Mouse (Mus musculus) limb, embryonic 12.5 days (tissue): ENCODE results near the gene Dnah8. TPM values are rescaled to one million over a fixed set of nuclear protein-coding genes. Genes with fewer than 3 reads are reported as not detected.

Experiments
- ATAC-seq: fragments of 200-750 bp; cut with Nextera tagmentation; 2 replicates; pipeline ENCODE4 v1.8.0; 2017; ENCODE audit warnings: low read depth, moderate TSS enrichment; ENCODE audit not compliant: insufficient number of reproducible peaks, insufficient read depth, low FRiP score, low TSS enrichment
- H3K27ac ChIP-seq: fragments of 300-500 bp; sonication (generic); 2 replicates; pipeline ENCODE4 v1.5.1; 2016; ENCODE audit warnings: mild to moderate bottlenecking, moderate library complexity
- H3K27me3 ChIP-seq: fragments of 300-500 bp; sonication (generic); 2 replicates; pipeline ENCODE4 v1.6.1; 2016; ENCODE audit warnings: mild to moderate bottlenecking, moderate library complexity
- H3K36me3 ChIP-seq: fragments of 300-500 bp; sonication (generic); 2 replicates; pipeline ENCODE4 v1.6.1; 2016; ENCODE audit warnings: mild to moderate bottlenecking, moderate library complexity
- H3K4me1 ChIP-seq: fragments of 300-500 bp; sonication (generic); replicated peaks from 2 replicates; pipeline ENCODE4 v1.6.1; 2016
- H3K4me2 ChIP-seq: fragments of 300-500 bp; sonication (generic); 2 replicates; pipeline ENCODE4 v1.6.1; 2016; ENCODE audit warnings: mild to moderate bottlenecking, moderate library complexity
- H3K4me3 ChIP-seq: fragments of 300-500 bp; sonication (generic); replicated peaks from 2 replicates; pipeline ENCODE4 v1.5.1; 2016; ENCODE audit warnings: mild to moderate bottlenecking
- H3K9ac ChIP-seq: fragments of 300-500 bp; sonication (generic); replicated peaks from 2 replicates; pipeline ENCODE4 v1.6.1; 2016; ENCODE audit warnings: mild to moderate bottlenecking, moderate library complexity
- H3K9me3 ChIP-seq: fragments of 300-500 bp; sonication (generic); 2 replicates; pipeline ENCODE4 v1.6.1; 2016; ENCODE audit warnings: mild to moderate bottlenecking, moderate library complexity
- WGBS: fragments of 180-500 bp; shearing (Covaris S2); methylation state at CpG from one replicate; pipeline ENCODE4 v1.1.7; 2016; 5-methylcytosine and 5-hydroxymethylcytosine counted together
- polyA plus RNA-seq: library from polyadenylated mRNA; unstranded; fragments of >200 nt; fragmentation: Nextera tagmentation; extraction: Ambion mirVana; gene quantifications from 2 replicates; pipeline ENCODE4 v1.2.1, GENCODE M21; 2016

The Dnah8 gene
- polyA plus RNA-seq, 1 experiment from 2014 or later = 1.6 TPM

GRCm38 (mm10) chr17:30609305-30609979 lies 14.7 kb upstream of the Dnah8 start:
- Histone ChIP-seq H3K27ac (no peak overlapping the region), H3K9me3 (no peaks in the 10 kb centered on the region), H3K36me3 (0 out of 2 replicates have a peak, but pooled peaks cover 2% of the 10 kb centered on the region), H3K4me3 (no peak overlapping the region), H3K4me2 (no peak overlapping the region), H3K27me3 (no peaks in the 10 kb centered on the region), H3K4me1 (peaks cover 50% of the 10 kb centered on the region), H3K9ac (no peak overlapping the region)
- ATAC-seq = no peak
- WGBS = 90% methylated on average over 16 of the region's 16 CpGs

DNA sequence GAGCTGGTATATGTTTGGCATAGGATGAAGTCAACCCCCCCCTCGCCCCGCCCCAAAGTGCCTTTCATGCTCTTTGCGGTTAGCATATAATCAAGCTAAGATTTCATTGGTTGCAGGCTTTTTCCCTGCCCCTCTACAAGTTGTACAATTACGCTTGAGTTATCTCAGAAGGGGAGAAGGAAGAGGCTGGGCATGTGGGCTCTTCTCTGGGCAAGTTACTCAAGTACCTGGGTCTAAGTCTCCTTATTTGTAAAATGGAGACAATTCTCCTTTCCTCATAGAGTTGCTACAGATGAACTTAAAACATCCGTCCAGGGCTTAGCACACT lies 14.2 kb upstream of the Dnah8 start:
- Histone ChIP-seq H3K27me3 (no peaks in the 10 kb centered on the region), H3K4me2 (no peak overlapping the region), H3K36me3 (0 out of 2 replicates have a peak, but pooled peaks cover 2% of the 10 kb centered on the region), H3K9ac (no peak overlapping the region), H3K4me3 (no peak overlapping the region), H3K4me1 (peaks cover 50% of the 10 kb centered on the region), H3K9me3 (no peaks in the 10 kb centered on the region), H3K27ac (no peak overlapping the region)
- no peak for ATAC-seq
- 97% methylated on average over 5 of the region's 5 CpGs for WGBS

DNA sequence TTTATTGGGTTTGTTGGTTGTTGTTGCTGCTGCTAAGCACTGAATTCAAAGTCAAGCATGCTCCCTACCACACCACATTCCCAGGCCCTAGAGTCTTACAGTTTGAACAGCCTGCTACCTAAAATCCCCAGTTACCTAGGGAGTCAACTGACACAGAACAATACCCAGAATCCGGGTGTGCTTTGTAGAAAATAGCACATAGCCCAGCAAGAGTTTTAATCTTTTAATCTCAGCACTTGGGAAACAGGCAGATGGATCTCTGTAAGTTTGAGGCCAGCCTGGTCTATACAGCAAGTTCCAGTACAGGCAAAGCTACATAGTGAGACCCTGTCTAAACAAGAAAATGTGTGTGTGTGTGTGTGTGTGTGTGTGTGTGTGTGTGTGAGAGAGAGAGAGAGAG lies 13.4 kb upstream of the Dnah8 start:
- ATAC-seq = no peak
- Histone ChIP-seq H3K27ac (no peak overlapping the region), H3K4me3 (no peak overlapping the region), H3K27me3 (no peaks in the 10 kb centered on the region), H3K36me3 (0 out of 2 replicates have a peak, but pooled peaks cover 2% of the 10 kb centered on the region), H3K9ac (no peak overlapping the region), H3K9me3 (no peaks in the 10 kb centered on the region), H3K4me2 (no peak overlapping the region; the same call in 1 of the 2 replicates), H3K4me1 (peaks cover 44% of the 10 kb centered on the region)
- 86% methylated on average over 1 of the region's 1 CpGs for WGBS

DNA sequence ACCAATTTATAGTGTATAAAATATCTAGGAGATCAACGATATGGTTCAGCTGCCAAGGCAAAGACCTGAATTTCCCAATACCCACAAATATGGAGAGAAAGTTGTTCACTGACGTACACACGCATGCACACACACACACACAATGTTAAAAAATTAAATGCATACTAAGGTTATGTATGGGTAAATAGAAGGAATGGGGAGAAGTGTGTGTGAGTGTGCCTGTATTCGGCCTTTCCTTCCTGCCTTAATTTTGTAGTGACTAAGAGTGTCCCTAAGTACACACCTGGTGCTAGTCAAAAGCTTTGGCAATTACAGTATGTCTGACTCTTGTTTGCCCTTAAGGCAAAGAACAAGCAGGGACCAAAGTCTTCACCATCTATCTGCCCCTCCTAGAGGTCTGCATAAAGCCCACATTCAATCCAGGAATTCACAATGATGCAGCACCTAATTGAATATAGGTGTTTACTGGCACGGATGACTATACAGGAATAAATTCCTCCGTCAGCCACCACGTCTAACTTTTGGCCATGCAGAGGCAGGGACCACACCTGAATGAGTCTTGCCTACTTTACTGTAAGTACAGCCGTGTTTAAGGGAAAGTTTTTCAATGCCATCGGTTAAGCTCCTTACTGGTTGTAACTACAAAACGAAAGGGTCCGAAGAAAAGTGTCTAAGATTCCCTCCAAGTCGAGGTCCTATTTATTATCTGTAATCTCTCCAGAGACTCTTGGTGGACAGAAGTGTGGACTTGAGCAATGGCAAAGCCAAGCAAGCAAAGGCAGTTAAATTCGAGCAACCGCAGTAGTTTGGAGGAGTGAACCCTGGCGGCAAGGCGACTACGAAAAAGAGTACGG lies 12.7 kb upstream of the Dnah8 start:
- WGBS = 24% methylated on average over 18 of the region's 18 CpGs
- Histone ChIP-seq H3K27ac (peak overlapping the region; percentile 89), H3K36me3 (0 out of 2 replicates have a peak, but pooled peaks cover 2% of the 10 kb centered on the region), H3K4me2 (peak overlapping the region; percentile 64), H3K9me3 (no peaks in the 10 kb centered on the region), H3K27me3 (no peaks in the 10 kb centered on the region), H3K9ac (peak overlapping the region; percentile 84), H3K4me3 (peak overlapping the region; percentile 68), H3K4me1 (peaks cover 39% of the 10 kb centered on the region)
- no peak for ATAC-seq

DNA sequence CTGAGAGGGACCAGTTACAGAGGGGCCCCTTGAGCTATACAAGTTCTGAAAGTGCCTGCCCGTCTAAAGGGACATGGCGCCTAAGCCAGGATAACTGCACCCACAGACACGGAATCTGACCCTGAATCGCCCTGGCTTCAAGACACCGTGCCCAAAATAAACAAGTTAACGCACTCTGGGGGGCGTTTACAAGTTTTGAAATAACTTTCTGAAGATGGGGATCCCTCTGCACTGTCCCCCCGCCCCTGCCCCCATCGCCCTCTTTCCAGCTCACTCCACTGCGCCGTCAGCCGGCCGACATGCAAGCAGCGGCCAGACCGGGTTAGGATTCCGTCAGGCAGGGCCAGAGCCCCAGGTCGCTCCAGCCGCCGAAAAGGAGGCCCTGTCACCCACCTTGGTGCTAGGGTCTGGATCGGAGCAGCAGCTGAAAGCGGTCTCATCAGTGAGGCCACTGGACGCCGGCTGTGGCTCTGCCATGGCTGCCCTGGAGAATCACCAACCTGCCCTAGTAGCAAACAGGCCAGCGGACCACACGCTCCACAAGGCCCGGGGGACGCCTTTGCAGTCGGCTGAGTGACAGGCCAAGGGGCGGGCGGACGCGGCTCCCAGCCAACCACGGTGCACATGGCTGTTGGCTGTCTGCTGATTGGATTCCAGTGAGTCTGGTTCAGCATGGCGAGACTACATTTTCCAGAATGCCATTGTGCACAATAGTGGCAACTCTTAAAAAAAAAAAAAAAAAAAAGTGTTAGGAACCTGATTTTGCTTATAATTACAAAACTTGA lies 11.9 kb upstream of the Dnah8 start:
- Histone ChIP-seq H3K36me3 (0 out of 2 replicates have a peak, but pooled peaks cover 2% of the 10 kb centered on the region), H3K4me2 (peak overlapping the region; percentile 64), H3K9ac (peak overlapping the region; percentile 84), H3K4me3 (peak overlapping the region; percentile 68), H3K27ac (peak overlapping the region; percentile 89), H3K27me3 (no peaks in the 10 kb centered on the region), H3K4me1 (peaks cover 30% of the 10 kb centered on the region), H3K9me3 (no peaks in the 10 kb centered on the region)
- WGBS = under 1% methylated on average over 34 of the region's 34 CpGs
- ATAC-seq = peak; percentile 100

DNA sequence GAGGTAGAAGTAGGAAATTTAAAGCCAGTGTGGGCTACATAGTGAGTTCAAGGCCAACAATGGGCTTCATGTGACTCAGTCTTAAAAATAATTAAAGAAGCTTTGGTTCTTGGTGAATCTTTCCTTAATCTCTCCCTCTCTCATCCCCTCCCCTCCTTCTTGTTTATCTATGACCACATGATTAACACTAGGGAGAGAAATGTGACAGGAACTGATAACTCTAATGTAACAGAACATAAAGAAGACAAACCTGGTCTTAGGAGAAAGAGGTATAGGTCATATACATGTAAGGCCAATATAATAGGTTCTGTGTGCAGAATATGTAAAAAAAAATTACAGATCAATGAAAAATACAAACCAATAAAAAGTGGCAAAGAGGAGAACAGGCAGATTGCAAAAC lies 10.8 kb upstream of the Dnah8 start:
- Histone ChIP-seq H3K4me3 (no peak overlapping the region), H3K27ac (no peak overlapping the region), H3K4me1 (peaks cover 20% of the 10 kb centered on the region), H3K27me3 (no peaks in the 10 kb centered on the region), H3K9me3 (no peaks in the 10 kb centered on the region), H3K4me2 (no peak overlapping the region), H3K9ac (no peak overlapping the region), H3K36me3 (0 out of 2 replicates have a peak, but pooled peaks cover 2% of the 10 kb centered on the region)
- ATAC-seq = no peak

DNA sequence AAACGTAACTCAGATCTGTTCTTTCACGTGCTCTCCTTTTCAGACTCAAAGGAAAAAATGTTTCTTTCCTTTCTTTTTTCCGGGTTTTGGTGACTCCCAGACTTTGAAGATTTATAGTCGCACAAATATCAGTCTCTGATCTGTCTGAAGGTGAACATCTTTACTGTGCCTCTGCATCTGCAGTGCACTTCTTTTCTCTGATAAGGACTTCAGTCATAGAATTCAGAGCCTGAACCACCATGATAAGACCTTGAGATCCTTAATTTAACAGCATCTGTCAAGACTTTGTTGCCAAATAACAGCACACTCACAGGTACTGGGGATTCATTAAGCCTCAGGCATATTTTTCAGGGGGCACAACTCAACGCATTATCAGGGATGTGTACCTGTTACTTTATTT lies 8.0 kb upstream of the Dnah8 start:
- Histone ChIP-seq H3K4me3 (no peak overlapping the region), H3K4me1 (peaks cover 15% of the 10 kb centered on the region), H3K27ac (no peak overlapping the region), H3K9ac (no peak overlapping the region), H3K27me3 (no peaks in the 10 kb centered on the region), H3K9me3 (no peaks in the 10 kb centered on the region), H3K36me3 (no peaks in the 10 kb centered on the region), H3K4me2 (no peak overlapping the region)
- 88% methylated on average over 5 of the region's 5 CpGs for WGBS
- no peak for ATAC-seq

DNA sequence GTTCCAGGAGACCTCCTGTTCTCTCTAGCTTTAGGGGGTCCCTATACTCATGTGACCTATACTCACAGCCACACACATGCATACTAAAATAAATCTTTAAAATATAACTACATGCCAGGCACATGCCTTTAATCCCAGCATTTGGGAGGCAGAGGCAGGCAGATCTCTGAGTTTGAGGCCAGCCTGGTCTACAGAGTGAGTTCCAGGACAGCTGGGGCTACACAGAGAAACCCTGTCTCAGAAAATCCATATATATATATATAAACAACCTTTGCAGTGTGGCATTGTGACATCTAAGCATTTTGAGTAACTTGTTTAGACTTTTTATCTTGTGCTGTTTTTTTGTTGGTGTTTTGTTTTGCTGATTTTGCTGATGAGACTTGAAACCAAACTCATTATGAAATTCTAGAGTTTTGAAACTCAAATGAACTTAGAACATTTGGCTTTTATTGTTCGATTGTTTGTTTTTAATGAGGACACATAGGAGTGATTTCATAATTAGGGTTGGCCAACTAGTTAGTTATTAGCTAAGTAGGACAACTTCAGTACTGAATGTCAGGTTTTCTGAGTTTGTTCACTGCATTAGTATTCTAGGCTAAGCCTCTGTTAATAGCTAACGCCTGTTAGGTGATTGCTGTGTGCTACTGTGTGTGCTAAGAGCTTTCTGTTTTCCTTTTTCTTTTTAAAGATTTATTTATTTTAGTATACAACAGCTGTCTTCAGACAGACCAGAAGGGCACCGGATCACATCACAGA lies 5.8 kb upstream of the Dnah8 start:
- H3K27me3 ChIP-seq = no peaks in the 10 kb centered on the region
- no peak for ATAC-seq
- 86% methylated on average over 3 of the region's 3 CpGs for WGBS

GRCm38 (mm10) chr17:30619153-30619552 lies 5.0 kb upstream of the Dnah8 start:
- Histone ChIP-seq H3K4me2 (no peak overlapping the region), H3K4me1 (peaks cover 11% of the 10 kb centered on the region), H3K36me3 (no peaks in the 10 kb centered on the region), H3K27me3 (no peaks in the 10 kb centered on the region), H3K27ac (no peak overlapping the region), H3K9me3 (no peaks in the 10 kb centered on the region), H3K9ac (no peak overlapping the region), H3K4me3 (no peak overlapping the region)
- 31% methylated on average over 2 of the region's 2 CpGs for WGBS
- ATAC-seq = no peak

More for the DNA sequence above, 5.8 kb upstream of the Dnah8 start:
- Histone ChIP-seq H3K9me3 (no peaks in the 10 kb centered on the region), H3K4me3 (no peak overlapping the region), H3K9ac (no peak overlapping the region), H3K27ac (no peak overlapping the region), H3K36me3 (no peaks in the 10 kb centered on the region), H3K4me1 (peaks cover 11% of the 10 kb centered on the region), H3K4me2 (no peak overlapping the region)

DNA sequence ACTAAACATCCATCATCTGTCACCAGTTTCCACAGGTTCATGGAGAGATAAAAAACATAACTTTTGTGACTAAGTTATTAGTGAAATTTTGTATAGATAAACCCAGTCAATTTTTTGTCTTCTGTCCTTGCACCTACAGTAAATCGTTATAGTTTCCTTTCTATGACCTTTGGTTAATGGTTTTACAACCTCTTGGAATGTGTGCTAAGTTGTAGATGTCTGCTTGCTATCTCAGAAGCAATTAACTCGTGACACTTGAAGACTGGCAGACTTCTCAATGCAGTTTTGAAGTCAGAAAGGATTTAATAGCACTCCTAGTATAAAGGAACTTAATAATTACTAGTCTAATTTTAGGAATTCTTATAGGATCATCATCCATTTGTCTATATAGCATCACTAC lies 3.6 kb upstream of the Dnah8 start:
- Histone ChIP-seq H3K9ac (no peak overlapping the region), H3K9me3 (no peaks in the 10 kb centered on the region), H3K27me3 (no peaks in the 10 kb centered on the region), H3K4me1 (peaks cover 11% of the 10 kb centered on the region), H3K4me3 (no peak overlapping the region), H3K4me2 (no peak overlapping the region), H3K36me3 (no peaks in the 10 kb centered on the region), H3K27ac (no peak overlapping the region)
- 24% methylated on average over 2 of the region's 2 CpGs for WGBS
- no peak for ATAC-seq
